9 mouse cellular contexts compared by ENCODE assay signal in genomic region chr12:91641631-91642141, GRCm38 (mm10). TPM values are rescaled to one million over a fixed set of nuclear protein-coding genes. Genes with fewer than 3 reads are reported as not detected.
DNase-seq lines count a peak whose midpoint lies in the region; ATAC-seq and TF ChIP-seq lines count a peak whose summit lies in the region.
"Had no signal": no experiment of that assay in that cellular context is flagged by ENCODE, and none has a peak within 500 bp of the region (broad histone marks: within the 10 kb centered on the region; RNA-seq: fewer than 3 reads in every experiment).

No protein-coding gene starts in this region.

- H3K4me2 ChIP-seq in heart, embryonic 11.5 days, result peak overlapping the region; percentile 67

- 0 out of 2 replicates have a peak, but pooled peaks have one; percentile 31 for ATAC-seq in heart, embryonic 11.5 days (replicated peaks; ENCODE audit: insufficient number of reproducible peaks, low FRiP score, low TSS enrichment)
- ATAC-seq in erythroblast, adult 5-6 weeks (replicated peaks; ENCODE audit: low FRiP score, poor library complexity, severe bottlenecking), result no peak

- no peak for TF ChIP-seq CTCF in small intestine, adult 2 months (IDR thresholded peaks at IDR 0.05; ENCODE audit: extremely low read depth, insufficient read length, insufficient replicate concordance, low read depth, low read length)

- no peak for DNase-seq in heart, adult 9 months (ENCODE audit: low spot score in 2 of 2)
- DNase-seq in cerebellum, adult 9-11 months, result peak; percentile 13
- peak; percentile 15 to 19 for DNase-seq in frontal cortex, postnatal 10 days (ENCODE audit: low spot score in 2 of 2)
- peak; percentile 28 to 46 for DNase-seq in layer of hippocampus, postnatal 10 days (ENCODE audit: low spot score in 2 of 2)
- peak; percentile 37 for DNase-seq in mesoderm, embryonic 11.5 days (ENCODE audit: low read depth, low spot score)

- H3K9ac ChIP-seq in heart, embryonic 11.5 days (ENCODE audit: low read depth, low read length), result peak overlapping the region; percentile 49; the same call in 1 of the 2 replicates

- no peaks in the 10 kb centered on the region for H3K9me3 ChIP-seq in heart, embryonic 11.5 days (replicated peaks; ENCODE audit: control insufficient read depth, low read length)

- H3K4me1 ChIP-seq in heart, embryonic 11.5 days (ENCODE audit: control insufficient read depth, insufficient read depth, low read length), result peaks cover 12% of the 10 kb centered on the region; the same call in 1 of the 2 replicates
- H3K4me1 ChIP-seq in small intestine, adult 2 months (ENCODE audit: control insufficient read depth, insufficient read depth, insufficient read length, low read length), result peaks cover 13% of the 10 kb centered on the region; the same call in 1 of the 2 replicates

- H3K27ac ChIP-seq in heart, embryonic 11.5 days (ENCODE audit: low read depth, low read length), result no peak overlapping the region
- no peak overlapping the region for H3K27ac ChIP-seq in small intestine, adult 2 months (ENCODE audit: insufficient read depth, low read depth, low read length)

- no peak for TF ChIP-seq POLR2A in small intestine, adult 2 months (IDR thresholded peaks at IDR 0.05; ENCODE audit: low read depth, low read length)

- no peaks in the 10 kb centered on the region for H3K36me3 ChIP-seq in heart, embryonic 11.5 days (ENCODE audit: control insufficient read depth, insufficient read depth, low read length)
- H3K36me3 ChIP-seq in small intestine, adult 2 months (ENCODE audit: control insufficient read depth, insufficient read depth, low read length), result peaks cover 3% of the 10 kb centered on the region; the same call in 1 of the 2 replicates

- H3K4me3 ChIP-seq in heart, embryonic 11.5 days (ENCODE audit: low read depth, low read length), result peak overlapping the region; percentile 35
- H3K4me3 ChIP-seq in small intestine, adult 2 months (ENCODE audit: low read depth, low read length), result peak overlapping the region; percentile 7; the same call in 1 of the 2 replicates
- H3K4me3 ChIP-seq: myocyte had no signal

- 15% methylated on average over 13 of the region's 13 CpGs for WGBS in heart, embryonic 11.5 days (ENCODE audit: insufficient replicate concordance)
- WGBS in small intestine, adult 2 months, result 67% methylated on average over 13 of the region's 13 CpGs

- H3K27me3 ChIP-seq in heart, embryonic 11.5 days (ENCODE audit: control insufficient read depth, insufficient read depth, low read length), result no peaks in the 10 kb centered on the region; the same call in 1 of the 2 replicates
- H3K27me3 ChIP-seq in small intestine, adult 2 months (ENCODE audit: control insufficient read depth, insufficient read depth, low read length), result no peaks in the 10 kb centered on the region

RNA-seq across cellular contexts. Expression of gene Gtf2a1, which starts 51.4 kb away (rescaled TPM):
- polyA plus RNA-seq in heart, embryonic 11.5 days (2014; fragmentation: Nextera tagmentation; extraction: Ambion mirVana), result 26.4 and 32.0 TPM in 2 replicates
- 10 to 100 TPM; 42.1 to 50.1 TPM for total RNA-seq in layer of hippocampus, postnatal 10 days (2021)
- polyA plus RNA-seq in small intestine, adult 2 months (2012; rRNA removed), result 4.1 and 8.7 TPM in 2 replicates
- 18.0 and 23.2 TPM in 2 replicates for total RNA-seq in erythroblast, adult 5-6 weeks (2015; ENCODE audit: low replicate concordance)
- total RNA-seq in erythroblast, adult 5-6 weeks (2017; ENCODE audit: low replicate concordance), result 22.9 and 23.3 TPM in 2 replicates

Comparison
In these comparisons a context has a peak if more than half of its experiments do, and no peak if none do; other contexts are left out.
1. DNase-seq: peak in cerebellum, adult 9-11 months (single experiment), frontal cortex, postnatal 10 days (2 of 2), layer of hippocampus, postnatal 10 days (2 of 2) and mesoderm, embryonic 11.5 days (single experiment); none in heart, adult 9 months (0 of 2).